Mouse (Mus musculus): ENCODE measurements around the gene Sgsm2.

Gene Sgsm2

GRCm38 (mm10) chr11:74841366-74841765 lies 55.5 kb downstream of the Sgsm2 start:
- no peak for DNase-seq (ENCODE audit: low read depth)

GRCm38 (mm10) chr11:74840739-74841138 lies 56.1 kb downstream of the Sgsm2 start:
- no peak for DNase-seq (ENCODE audit: low read depth)

- DNase-seq (ENCODE audit: low read depth), result no peak
Measured at GRCm38 (mm10) chr11:74839860-74840715, 56.8 kb downstream of the Sgsm2 start.

- peak; percentile 71 for DNase-seq (ENCODE audit: low read depth)
Measured at GRCm38 (mm10) chr11:74838971-74839370, 57.9 kb downstream of the Sgsm2 start.

GRCm38 (mm10) chr11:74838441-74838840 lies 58.4 kb downstream of the Sgsm2 start:
- DNase-seq (ENCODE audit: low read depth), result peak; percentile 86

GRCm38 (mm10) chr11:74837694-74838431 lies 59.0 kb downstream of the Sgsm2 start:
- DNase-seq (ENCODE audit: low read depth), result peak; percentile 91

GRCm38 (mm10) chr11:74837056-74837693 lies 59.7 kb downstream of the Sgsm2 start:
- no peak for DNase-seq (ENCODE audit: low read depth)

GRCm38 (mm10) chr11:74836225-74837055 lies 60.4 kb downstream of the Sgsm2 start:
- no peak for DNase-seq (ENCODE audit: low read depth)

GRCm38 (mm10) chr11:74835593-74836224 lies 61.2 kb downstream of the Sgsm2 start:
- no peak for DNase-seq (ENCODE audit: low read depth)

- DNase-seq (ENCODE audit: low read depth), result no peak
Measured at GRCm38 (mm10) chr11:74834650-74835277, 62.1 kb downstream of the Sgsm2 start.

GRCm38 (mm10) chr11:74834359-74834638 lies 62.6 kb downstream of the Sgsm2 start:
- DNase-seq (ENCODE audit: low read depth), result no peak

- DNase-seq (ENCODE audit: low read depth), result no peak
Measured at GRCm38 (mm10) chr11:74833536-74834358, 63.1 kb downstream of the Sgsm2 start.

GRCm38 (mm10) chr11:74832503-74833143 lies 64.2 kb downstream of the Sgsm2 start:
- DNase-seq (ENCODE audit: low read depth), result peak; percentile 65

GRCm38 (mm10) chr11:74831606-74832451 lies 65.0 kb downstream of the Sgsm2 start:
- DNase-seq (ENCODE audit: low read depth), result peak; percentile 95

GRCm38 (mm10) chr11:74831191-74831605 lies 65.7 kb downstream of the Sgsm2 start:
- no peak for DNase-seq (ENCODE audit: low read depth)

GRCm38 (mm10) chr11:74830256-74831161 lies 66.4 kb downstream of the Sgsm2 start, which contains the start of gene Mnt:
Mnt (plus strand) TSS chr11:74830920.
- peak; percentile 97 for DNase-seq (ENCODE audit: low read depth)

- peak; percentile 81 for DNase-seq (ENCODE audit: low read depth)
Measured at GRCm38 (mm10) chr11:74829812-74830211, 67.0 kb downstream of the Sgsm2 start.

All from c-Kit-positive CD71-positive TER-119-negative erythroid progenitor cells, embryonic 14.5 days (primary cell).